Mouse (Mus musculus): ENCODE data around the gene Etv6.

- TF ChIP-seq CTCF (IDR thresholded peaks at IDR 0.05; ENCODE audit: low read depth) (no peak), EP300 (IDR thresholded peaks at IDR 0.05; ENCODE audit: low read depth) (no peak)
Measured at GRCm38 (mm10) chr6:134041286-134041685, 5.8 kb downstream of the Etv6 start.
